Mouse (Mus musculus) midbrain, embryonic 15.5 days (tissue): ENCODE results near the gene Dlgap1. TPM values are rescaled to one million over a fixed set of nuclear protein-coding genes. Genes with fewer than 3 reads are reported as not detected.

Experiments used
- ATAC-seq: fragments of 200-750 bp; cut with Nextera tagmentation; replicated peaks from 2 replicates; pipeline ENCODE4 v1.8.0; 2017; ENCODE audit warnings: moderate TSS enrichment
- H3K27ac ChIP-seq: fragments of 300-500 bp; sonication (generic); 2 replicates; pipeline ENCODE4 v1.5.1; 2015; ENCODE audit warnings: mild to moderate bottlenecking, inconsistent platforms
- H3K27me3 ChIP-seq: fragments of 300-500 bp; sonication (generic); replicated peaks from 2 replicates; pipeline ENCODE4 v1.6.1; 2015; ENCODE audit warnings: inconsistent platforms
- H3K36me3 ChIP-seq: fragments of 300-500 bp; sonication (generic); replicated peaks from 2 replicates; pipeline ENCODE4 v1.6.1; 2015; ENCODE audit warnings: inconsistent platforms
- H3K4me1 ChIP-seq: fragments of 300-500 bp; sonication (generic); 2 replicates; pipeline ENCODE4 v1.6.1; 2015; ENCODE audit warnings: inconsistent platforms
- H3K4me2 ChIP-seq: fragments of 300-500 bp; sonication (generic); 2 replicates; pipeline ENCODE4 v1.6.1; 2015; ENCODE audit warnings: inconsistent platforms, mild to moderate bottlenecking, moderate library complexity
- H3K4me3 ChIP-seq: fragments of 300-500 bp; sonication (generic); 2 replicates; pipeline ENCODE4 v1.5.1; 2015; ENCODE audit warnings: mild to moderate bottlenecking, inconsistent platforms
- H3K9ac ChIP-seq: fragments of 300-500 bp; sonication (generic); 2 replicates; pipeline ENCODE4 v1.6.1; 2015; ENCODE audit warnings: mild to moderate bottlenecking, inconsistent platforms
- H3K9me3 ChIP-seq: fragments of 300-500 bp; sonication (generic); 2 replicates; pipeline ENCODE4 v1.6.1; 2016; ENCODE audit warnings: inconsistent platforms
- WGBS: fragments of 180-500 bp; shearing (Covaris S2); methylation state at CpG from one replicate; pipeline ENCODE4 v1.1.7; 2015; ENCODE audit warnings: mixed read lengths; 5-methylcytosine and 5-hydroxymethylcytosine counted together
- polyA plus RNA-seq: library from polyadenylated mRNA; unstranded; fragments of >200 nt; fragmentation: Nextera tagmentation; extraction: Ambion mirVana; gene quantifications from 2 replicates; pipeline ENCODE4 v1.2.1, GENCODE M21; 2015

Gene Dlgap1
- polyA plus RNA-seq, 1 experiment from 2014 or later = 28.4 TPM

DNA sequence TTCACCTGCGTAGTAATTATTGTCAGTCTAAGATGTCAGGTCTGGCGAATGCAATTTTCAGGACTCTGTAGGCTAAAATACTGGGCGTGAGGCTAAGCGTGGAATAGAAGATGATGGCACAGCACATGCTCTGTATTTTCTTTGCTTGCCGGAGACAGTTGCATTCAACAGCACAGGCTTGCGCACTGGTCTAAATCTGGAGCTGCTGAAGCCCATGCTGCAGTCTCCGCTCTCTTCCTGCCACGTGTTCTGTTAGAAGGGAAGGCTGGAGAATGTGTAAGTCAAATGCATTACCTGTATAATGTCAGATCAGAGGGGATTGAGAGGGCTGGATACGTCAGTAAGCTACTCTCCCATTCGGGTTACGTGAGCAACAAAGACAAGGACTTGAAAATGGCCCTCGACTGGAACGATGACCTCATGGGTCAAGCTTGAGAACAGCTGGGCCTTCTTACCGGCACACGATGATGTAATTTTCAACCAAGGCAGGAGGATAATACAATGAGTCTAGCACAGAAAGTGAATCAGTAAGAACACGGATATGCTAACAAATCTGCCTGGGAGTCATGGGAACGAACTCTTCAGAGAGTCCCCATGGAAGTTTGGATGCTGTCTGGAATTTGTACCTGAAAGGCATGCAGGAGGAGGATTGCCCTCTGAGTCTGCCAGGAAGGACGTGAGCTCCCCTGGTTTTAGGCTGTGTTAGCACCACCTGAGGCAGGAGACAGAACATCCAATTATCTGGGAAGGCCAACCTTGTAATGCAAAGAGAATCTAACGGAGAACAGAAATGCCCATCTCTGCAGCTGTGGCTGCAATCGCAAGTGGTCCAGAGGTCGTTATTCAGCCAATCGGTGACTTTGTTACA lies 339.7 kb downstream of the Dlgap1 start:
- ATAC-seq = peak; percentile 82
- no peak overlapping the region for H3K9ac ChIP-seq
- peaks cover 8% of the 10 kb centered on the region; the same call in 1 of the 2 replicates for H3K4me1 ChIP-seq
- no peaks in the 10 kb centered on the region for H3K27me3 ChIP-seq
- no peak overlapping the region for H3K4me2 ChIP-seq
- no peaks in the 10 kb centered on the region for H3K36me3 ChIP-seq
- no peak overlapping the region for H3K4me3 ChIP-seq
- H3K9me3 ChIP-seq = no peaks in the 10 kb centered on the region
- WGBS = 63% methylated on average over 22 of the region's 22 CpGs
- no peak overlapping the region for H3K27ac ChIP-seq

- Histone ChIP-seq H3K4me3 (no peak overlapping the region), H3K27me3 (no peaks in the 10 kb centered on the region)
- 85% methylated on average over 5 of the region's 5 CpGs for WGBS
Observed at GRCm38 (mm10) chr17:70316327-70316726, 347.5 kb downstream of the Dlgap1 start.

GRCm38 (mm10) chr17:70317779-70318178 lies 348.9 kb downstream of the Dlgap1 start:
- Histone ChIP-seq H3K9me3 (no peaks in the 10 kb centered on the region), H3K27me3 (no peaks in the 10 kb centered on the region), H3K4me1 (no peaks in the 10 kb centered on the region), H3K4me2 (no peak overlapping the region), H3K9ac (no peak overlapping the region), H3K27ac (no peak overlapping the region), H3K4me3 (no peak overlapping the region), H3K36me3 (no peaks in the 10 kb centered on the region)
- ATAC-seq = no peak
- WGBS = 87% methylated on average over 7 of the region's 7 CpGs

More at GRCm38 (mm10) chr17:70316327-70316726, 347.5 kb downstream of the Dlgap1 start:
- no peak for ATAC-seq
- no peak overlapping the region for H3K4me2 ChIP-seq
- H3K27ac ChIP-seq = no peak overlapping the region
- H3K4me1 ChIP-seq = no peaks in the 10 kb centered on the region
- H3K9me3 ChIP-seq = no peaks in the 10 kb centered on the region
- no peaks in the 10 kb centered on the region for H3K36me3 ChIP-seq
- H3K9ac ChIP-seq = no peak overlapping the region

GRCm38 (mm10) chr17:70321976-70322375 lies 353.1 kb downstream of the Dlgap1 start:
- ATAC-seq = no peak
- WGBS = 91% methylated on average over 6 of the region's 6 CpGs
- Histone ChIP-seq H3K4me2 (no peak overlapping the region), H3K27me3 (no peaks in the 10 kb centered on the region), H3K4me1 (no peaks in the 10 kb centered on the region), H3K4me3 (no peak overlapping the region), H3K36me3 (no peaks in the 10 kb centered on the region), H3K9me3 (no peaks in the 10 kb centered on the region), H3K9ac (no peak overlapping the region), H3K27ac (no peak overlapping the region)

- Histone ChIP-seq H3K27ac (no peak overlapping the region), H3K9ac (no peak overlapping the region), H3K4me1 (no peaks in the 10 kb centered on the region), H3K27me3 (no peaks in the 10 kb centered on the region), H3K36me3 (no peaks in the 10 kb centered on the region), H3K9me3 (no peaks in the 10 kb centered on the region), H3K4me3 (no peak overlapping the region), H3K4me2 (no peak overlapping the region)
- no peak for ATAC-seq
- 77% methylated on average over 6 of the region's 6 CpGs for WGBS
Observed at GRCm38 (mm10) chr17:70333440-70333839, 364.6 kb downstream of the Dlgap1 start.

GRCm38 (mm10) chr17:70334171-70334570 lies 365.3 kb downstream of the Dlgap1 start:
- 55% methylated on average over 3 of the region's 3 CpGs for WGBS
- Histone ChIP-seq H3K4me2 (no peak overlapping the region), H3K9ac (no peak overlapping the region), H3K4me1 (no peaks in the 10 kb centered on the region), H3K36me3 (no peaks in the 10 kb centered on the region), H3K27ac (no peak overlapping the region), H3K9me3 (no peaks in the 10 kb centered on the region), H3K27me3 (no peaks in the 10 kb centered on the region), H3K4me3 (no peak overlapping the region)
- no peak for ATAC-seq

DNA sequence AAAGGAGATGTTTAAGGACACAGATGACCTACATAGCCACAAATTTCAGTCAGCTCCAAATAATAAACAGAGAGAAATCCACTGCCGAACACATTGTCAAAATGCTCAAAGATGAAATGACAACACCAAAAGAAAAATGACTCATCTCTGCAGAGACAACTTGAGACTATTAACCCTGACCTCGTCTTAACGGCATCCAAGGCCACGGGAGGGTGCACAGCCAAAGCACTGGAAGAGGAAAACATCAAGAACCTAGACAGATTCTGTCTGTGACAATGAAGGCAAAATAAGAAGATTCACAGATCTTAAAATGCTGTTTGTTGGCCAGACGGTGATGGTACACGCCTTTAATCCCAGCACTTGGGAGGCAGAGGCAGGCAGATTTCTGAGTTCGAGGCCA lies 370.9 kb downstream of the Dlgap1 start:
- no peak overlapping the region for H3K9ac ChIP-seq
- no peak overlapping the region for H3K4me3 ChIP-seq
- no peak overlapping the region for H3K27ac ChIP-seq
- 92% methylated on average over 7 of the region's 7 CpGs for WGBS
- H3K9me3 ChIP-seq = no peaks in the 10 kb centered on the region
- no peak for ATAC-seq
- no peak overlapping the region for H3K4me2 ChIP-seq
- no peaks in the 10 kb centered on the region for H3K36me3 ChIP-seq
- no peaks in the 10 kb centered on the region for H3K4me1 ChIP-seq
- no peaks in the 10 kb centered on the region for H3K27me3 ChIP-seq

- Histone ChIP-seq H3K9ac (no peak overlapping the region), H3K36me3 (no peaks in the 10 kb centered on the region)
Observed at GRCm38 (mm10) chr17:70341230-70341629, 372.4 kb downstream of the Dlgap1 start.

GRCm38 (mm10) chr17:70341920-70342319 lies 373.0 kb downstream of the Dlgap1 start:
- Histone ChIP-seq H3K4me2 (no peak overlapping the region), H3K4me1 (no peaks in the 10 kb centered on the region), H3K9me3 (no peaks in the 10 kb centered on the region), H3K27ac (no peak overlapping the region), H3K27me3 (no peaks in the 10 kb centered on the region), H3K36me3 (no peaks in the 10 kb centered on the region), H3K9ac (no peak overlapping the region), H3K4me3 (no peak overlapping the region)
- ATAC-seq = peak; percentile 83
- WGBS = 67% methylated on average over 6 of the region's 6 CpGs

More at GRCm38 (mm10) chr17:70341230-70341629, 372.4 kb downstream of the Dlgap1 start:
- H3K4me2 ChIP-seq = no peak overlapping the region
- H3K4me3 ChIP-seq = no peak overlapping the region
- no peaks in the 10 kb centered on the region for H3K27me3 ChIP-seq
- no peaks in the 10 kb centered on the region for H3K4me1 ChIP-seq
- no peak for ATAC-seq
- 71% methylated on average over 8 of the region's 8 CpGs for WGBS
- H3K27ac ChIP-seq = no peak overlapping the region
- H3K9me3 ChIP-seq = no peaks in the 10 kb centered on the region

GRCm38 (mm10) chr17:70347403-70347802 lies 378.5 kb downstream of the Dlgap1 start:
- Histone ChIP-seq H3K9ac (no peak overlapping the region), H3K36me3 (no peaks in the 10 kb centered on the region), H3K27me3 (no peaks in the 10 kb centered on the region), H3K27ac (no peak overlapping the region), H3K4me3 (no peak overlapping the region), H3K4me2 (no peak overlapping the region), H3K9me3 (no peaks in the 10 kb centered on the region), H3K4me1 (no peaks in the 10 kb centered on the region)
- ATAC-seq = no peak
- 89% methylated on average over 4 of the region's 4 CpGs for WGBS

GRCm38 (mm10) chr17:70363561-70363960 lies 394.7 kb downstream of the Dlgap1 start:
- peak; percentile 65 for ATAC-seq
- Histone ChIP-seq H3K27ac (no peak overlapping the region), H3K36me3 (no peaks in the 10 kb centered on the region), H3K4me3 (no peak overlapping the region), H3K27me3 (no peaks in the 10 kb centered on the region), H3K4me2 (no peak overlapping the region), H3K9me3 (no peaks in the 10 kb centered on the region), H3K4me1 (no peaks in the 10 kb centered on the region), H3K9ac (no peak overlapping the region)
- WGBS = 52% methylated on average over 3 of the region's 3 CpGs

GRCm38 (mm10) chr17:70363971-70364370 lies 395.1 kb downstream of the Dlgap1 start:
- Histone ChIP-seq H3K4me1 (no peaks in the 10 kb centered on the region), H3K27ac (no peak overlapping the region), H3K9me3 (no peaks in the 10 kb centered on the region), H3K36me3 (no peaks in the 10 kb centered on the region), H3K4me2 (no peak overlapping the region), H3K27me3 (no peaks in the 10 kb centered on the region), H3K4me3 (no peak overlapping the region), H3K9ac (no peak overlapping the region)
- 89% methylated on average over 1 of the region's 1 CpGs for WGBS
- ATAC-seq = peak; percentile 14; the same call in 1 of the 2 replicates

DNA sequence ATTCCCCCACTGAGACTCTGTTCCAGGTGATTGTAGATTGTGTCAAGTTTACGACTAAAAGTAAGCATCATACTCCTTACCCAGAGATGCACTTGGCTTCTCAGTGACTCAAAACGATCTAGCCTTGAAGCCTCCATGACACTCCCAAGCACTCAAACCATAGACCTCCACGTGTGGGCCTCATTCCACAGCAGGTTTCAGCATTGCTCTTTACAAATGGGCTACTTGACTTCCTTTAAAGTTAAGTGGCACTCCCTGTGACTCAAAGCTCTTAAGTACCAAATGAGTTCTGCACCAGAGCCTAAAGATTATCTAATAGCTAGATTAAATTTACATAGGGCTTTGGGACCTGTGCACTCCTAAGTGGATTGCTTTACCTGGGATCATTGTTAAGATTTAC lies 400.3 kb downstream of the Dlgap1 start:
- H3K9ac ChIP-seq = no peak overlapping the region
- H3K4me2 ChIP-seq = no peak overlapping the region
- 69% methylated on average over 3 of the region's 3 CpGs for WGBS
- H3K27me3 ChIP-seq = no peaks in the 10 kb centered on the region
- no peaks in the 10 kb centered on the region for H3K4me1 ChIP-seq
- H3K9me3 ChIP-seq = no peaks in the 10 kb centered on the region
- no peak overlapping the region for H3K27ac ChIP-seq
- ATAC-seq = no peak
- H3K36me3 ChIP-seq = no peaks in the 10 kb centered on the region
- H3K4me3 ChIP-seq = no peak overlapping the region
